Mouse (Mus musculus): ENCODE results near the gene Tmem201.

DNA sequence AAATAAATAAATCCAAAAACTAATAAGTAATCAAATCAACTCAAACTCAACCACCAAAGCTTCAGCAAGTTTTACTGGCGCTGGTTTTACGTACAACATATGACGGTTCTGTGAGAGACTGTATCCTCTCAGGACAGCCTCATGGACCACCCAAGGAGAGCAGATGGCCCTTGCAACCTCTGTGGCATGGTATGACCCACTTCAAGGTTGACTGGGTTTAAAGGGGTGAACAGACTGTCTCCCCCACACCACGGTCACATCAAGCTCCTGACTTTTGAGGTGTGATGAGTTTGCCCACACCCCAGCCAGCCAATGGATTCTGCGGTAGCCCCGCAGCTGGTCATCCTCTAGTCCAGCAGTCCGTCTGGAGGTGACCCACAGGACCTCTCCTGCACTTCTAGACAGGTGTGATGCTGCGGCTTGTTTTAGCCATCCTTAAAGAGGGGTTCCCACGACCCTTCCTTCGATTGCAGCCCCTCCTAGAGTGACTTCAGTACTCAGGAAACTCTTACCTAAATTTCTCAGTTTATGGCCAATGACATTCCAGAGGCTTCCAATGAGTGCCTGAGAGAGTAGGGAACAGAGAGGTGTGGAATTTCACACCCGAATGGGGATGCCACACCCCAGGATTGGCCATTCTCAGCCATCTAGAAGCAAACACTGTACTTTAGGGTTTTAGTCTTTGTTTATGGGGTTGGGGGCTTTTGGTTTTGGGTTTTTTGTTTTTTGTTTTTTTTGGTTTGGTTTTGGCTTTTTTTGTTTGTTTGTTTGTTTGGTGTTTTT lies 52.8 kb downstream of the Tmem201 start:
- no peak for TF ChIP-seq POLR2A (IDR thresholded peaks at IDR 0.05; ENCODE audit: insufficient read depth, low read depth, low read length)
- no peak for TF ChIP-seq CTCF (IDR thresholded peaks at IDR 0.05)
